Mouse (Mus musculus): ENCODE measurements around the gene Eef1b2.
A peak's percentile ranks its signal among the peaks of the same experiment; 100 is the strongest.
"Not testable (repeated sequence)": the region's sequence is repeated elsewhere in the genome, so short reads cannot be mapped to it uniquely, and the experiment has no call there.

Gene Eef1b2

GRCm38 (mm10) chr1:63176604-63177421, at the start of gene Eef1b2, which contains the start of gene Ndufs1:
Gene Eef1b2 (plus strand): TSS chr1:63176825.
Gene Ndufs1 (minus strand): TSS chr1:63176833.
- peak; percentile 98 for DNase-seq (ENCODE audit: low spot score)

- DNase-seq (ENCODE audit: low spot score) = no peak
Observed at GRCm38 (mm10) chr1:63129273-63129672, 47.4 kb upstream of the Eef1b2 start.

- DNase-seq (ENCODE audit: low spot score) = no peak
Observed at GRCm38 (mm10) chr1:63129857-63130690, 46.6 kb upstream of the Eef1b2 start.

- no peak for DNase-seq (ENCODE audit: low spot score)
Observed at GRCm38 (mm10) chr1:63130883-63131282, 45.7 kb upstream of the Eef1b2 start.

- DNase-seq (ENCODE audit: low spot score) = no peak
Observed at GRCm38 (mm10) chr1:63131766-63132165, 44.9 kb upstream of the Eef1b2 start.

- DNase-seq (ENCODE audit: low spot score) = no peak
Observed at GRCm38 (mm10) chr1:63134530-63134929, 42.1 kb upstream of the Eef1b2 start.

GRCm38 (mm10) chr1:63137971-63138370, 38.7 kb upstream of the Eef1b2 start:
- DNase-seq (ENCODE audit: low spot score) = no peak

- DNase-seq (ENCODE audit: low spot score) = not testable (repeated sequence)
Observed at GRCm38 (mm10) chr1:63138586-63138985, 38.0 kb upstream of the Eef1b2 start.

GRCm38 (mm10) chr1:63140231-63140630, 36.4 kb upstream of the Eef1b2 start:
- DNase-seq (ENCODE audit: low spot score) = no peak

- DNase-seq (ENCODE audit: low spot score) = no peak
Observed at GRCm38 (mm10) chr1:63168638-63169037, 8.0 kb upstream of the Eef1b2 start.

GRCm38 (mm10) chr1:63175853-63176252, 772 bp upstream of the Eef1b2 start:
- no peak for DNase-seq (ENCODE audit: low spot score)

GRCm38 (mm10) chr1:63176259-63176603, 394 bp upstream of the Eef1b2 start:
- DNase-seq (ENCODE audit: low spot score) = no peak

GRCm38 (mm10) chr1:63178308-63178707, 1.7 kb downstream of the Eef1b2 start:
- no peak for DNase-seq (ENCODE audit: low spot score)

- DNase-seq (ENCODE audit: low spot score) = no peak
Observed at GRCm38 (mm10) chr1:63180122-63180521, 3.5 kb downstream of the Eef1b2 start.

GRCm38 (mm10) chr1:63180575-63180974, 4.0 kb downstream of the Eef1b2 start:
- DNase-seq (ENCODE audit: low spot score) = not testable (repeated sequence)

- DNase-seq (ENCODE audit: low spot score) = peak; percentile 96
Observed at GRCm38 (mm10) chr1:63181019-63181418, 4.4 kb downstream of the Eef1b2 start.

GRCm38 (mm10) chr1:63181480-63181879, 4.9 kb downstream of the Eef1b2 start:
- no peak for DNase-seq (ENCODE audit: low spot score)

GRCm38 (mm10) chr1:63182212-63182611, 5.6 kb downstream of the Eef1b2 start:
- DNase-seq (ENCODE audit: low spot score) = peak; percentile 40

- DNase-seq (ENCODE audit: low spot score) = peak; percentile 78
Observed at GRCm38 (mm10) chr1:63182636-63183270, 6.1 kb downstream of the Eef1b2 start.

- DNase-seq (ENCODE audit: low spot score) = not testable (repeated sequence)
Observed at GRCm38 (mm10) chr1:63185430-63185829, 8.8 kb downstream of the Eef1b2 start.

GRCm38 (mm10) chr1:63188536-63188935, 11.9 kb downstream of the Eef1b2 start:
- DNase-seq (ENCODE audit: low spot score) = no peak

- DNase-seq (ENCODE audit: low spot score) = no peak
Observed at GRCm38 (mm10) chr1:63190851-63191250, 14.2 kb downstream of the Eef1b2 start.

All from layer of hippocampus, adult 11-12 months (tissue).